Mouse (Mus musculus) intestine, embryonic 14.5 days (tissue): ENCODE data around the gene Fcgr4. TPM values are rescaled to one million over a fixed set of nuclear protein-coding genes. Genes with fewer than 3 reads are reported as not detected.
"Not testable (repeated sequence)": the region's sequence is repeated elsewhere in the genome, so short reads cannot be mapped to it uniquely, and the experiment has no call there.

Experiments used
- ATAC-seq: fragments of 200-750 bp; cut with Nextera tagmentation; replicated peaks from 2 replicates; pipeline ENCODE4 v1.8.0; 2017; ENCODE audit warnings: low read depth, moderate number of reproducible peaks, moderate TSS enrichment, moderate library complexity; ENCODE audit not compliant: low FRiP score, low TSS enrichment
- DNase-seq: peaks from one replicate; pipeline ENCODE4 v3.0.0-alpha.2; 2018; ENCODE audit warnings: low spot score
- H3K27ac ChIP-seq: fragments of 300-500 bp; sonication (generic); 2 replicates; pipeline ENCODE4 v1.5.1; 2014; ENCODE audit warnings: low read depth, mild to moderate bottlenecking, control low read depth
- H3K27me3 ChIP-seq: fragments of 300-500 bp; sonication (generic); replicated peaks from 2 replicates; pipeline ENCODE4 v1.6.1; 2014; ENCODE audit warnings: low read length, control low read depth; ENCODE audit not compliant: control insufficient read depth, insufficient read depth
- H3K36me3 ChIP-seq: fragments of 300-500 bp; sonication (generic); 2 replicates; pipeline ENCODE4 v1.6.1; 2014; ENCODE audit warnings: low read length, control low read depth; ENCODE audit not compliant: control insufficient read depth, insufficient read depth
- H3K4me1 ChIP-seq: fragments of 300-500 bp; sonication (generic); replicated peaks from 2 replicates; pipeline ENCODE4 v1.6.1; 2014; ENCODE audit warnings: low read length, control low read depth, mixed read lengths; ENCODE audit not compliant: control insufficient read depth, insufficient read depth
- H3K4me2 ChIP-seq: fragments of 300-500 bp; sonication (generic); 2 replicates; pipeline ENCODE4 v1.6.1; 2014; ENCODE audit warnings: low read length
- H3K4me3 ChIP-seq: fragments of 300-500 bp; sonication (generic); 2 replicates; pipeline ENCODE4 v1.5.1; 2014; ENCODE audit warnings: low read depth, low read length, control low read depth, mixed read lengths
- H3K9ac ChIP-seq: fragments of 300-500 bp; sonication (generic); 2 replicates; pipeline ENCODE4 v1.6.1; 2014; ENCODE audit warnings: mild to moderate bottlenecking, low read length
- H3K9me3 ChIP-seq: fragments of 300-500 bp; sonication (generic); 2 replicates; pipeline ENCODE4 v1.6.1; 2016; ENCODE audit warnings: low read length, control low read depth; ENCODE audit not compliant: control insufficient read depth
- WGBS: fragments of 180-500 bp; shearing (Covaris S2); extraction: QIAGEN DNeasy Blood & Tissue Kit; methylation state at CpG from one replicate; pipeline ENCODE4 v1.1.7; 2014; 5-methylcytosine and 5-hydroxymethylcytosine counted together
- polyA plus RNA-seq: library from polyadenylated mRNA; unstranded; fragments of >200 nt; fragmentation: Nextera tagmentation; extraction: Ambion mirVana; gene quantifications from 2 replicates; pipeline ENCODE4 v1.2.1, GENCODE M21; 2014

Gene Fcgr4
- polyA plus RNA-seq, 1 experiment from 2014 or later: 1.1 TPM

DNA sequence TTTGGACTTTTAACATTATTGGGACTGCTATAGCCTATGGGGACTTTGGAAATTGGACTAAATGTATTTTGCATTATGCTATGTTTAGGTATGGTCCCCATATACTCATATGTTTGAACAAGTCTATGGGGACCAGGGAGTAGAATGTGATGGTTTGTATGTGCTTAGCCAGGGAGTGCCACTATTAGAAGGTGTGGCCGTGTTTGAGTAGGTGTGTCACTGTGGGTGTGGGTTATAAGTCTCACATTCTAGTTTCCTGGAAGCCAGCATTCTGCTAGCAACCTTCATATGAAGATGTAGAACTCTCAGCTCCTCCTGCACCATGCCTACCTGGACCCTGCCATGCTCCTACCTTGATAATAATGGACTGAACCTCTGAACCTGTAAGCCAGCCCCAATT lies 37.0 kb upstream of the Fcgr4 start:
- H3K9me3 ChIP-seq, ATAC-seq, H3K36me3 ChIP-seq, H3K4me3 ChIP-seq, H3K9ac ChIP-seq, H3K4me2 ChIP-seq, DNase-seq, H3K27me3 ChIP-seq, H3K4me1 ChIP-seq, H3K27ac ChIP-seq: not testable (repeated sequence)
- WGBS: 71% methylated on average over 1 of the region's 1 CpGs

DNA sequence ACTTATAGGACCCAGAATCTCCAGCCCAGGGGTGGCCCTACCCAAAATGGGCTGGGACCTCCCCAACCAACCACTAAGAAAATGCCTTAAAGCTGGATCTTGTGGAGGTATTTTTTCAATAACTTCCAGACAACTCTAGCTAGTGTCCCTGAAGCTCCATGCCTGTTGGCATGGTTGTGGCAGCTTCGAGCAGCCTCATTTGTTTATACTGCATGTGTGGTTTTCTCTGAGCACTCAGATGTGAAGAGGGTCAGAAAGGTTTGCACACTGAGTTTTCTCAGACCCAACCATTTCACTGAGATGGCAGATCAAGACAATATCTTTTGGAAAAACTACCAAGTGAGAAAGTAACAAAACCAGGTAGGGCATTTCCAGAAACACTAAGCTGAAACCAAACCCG lies 36.4 kb upstream of the Fcgr4 start:
- no peak for DNase-seq
- Histone ChIP-seq H3K27ac (no peak overlapping the region), H3K9me3 (no peaks in the 10 kb centered on the region), H3K36me3 (no peaks in the 10 kb centered on the region), H3K27me3 (no peaks in the 10 kb centered on the region), H3K4me3 (no peak overlapping the region), H3K4me2 (no peak overlapping the region), H3K4me1 (no peaks in the 10 kb centered on the region), H3K9ac (no peak overlapping the region)
- 64% methylated on average over 2 of the region's 2 CpGs for WGBS
- ATAC-seq: no peak

DNA sequence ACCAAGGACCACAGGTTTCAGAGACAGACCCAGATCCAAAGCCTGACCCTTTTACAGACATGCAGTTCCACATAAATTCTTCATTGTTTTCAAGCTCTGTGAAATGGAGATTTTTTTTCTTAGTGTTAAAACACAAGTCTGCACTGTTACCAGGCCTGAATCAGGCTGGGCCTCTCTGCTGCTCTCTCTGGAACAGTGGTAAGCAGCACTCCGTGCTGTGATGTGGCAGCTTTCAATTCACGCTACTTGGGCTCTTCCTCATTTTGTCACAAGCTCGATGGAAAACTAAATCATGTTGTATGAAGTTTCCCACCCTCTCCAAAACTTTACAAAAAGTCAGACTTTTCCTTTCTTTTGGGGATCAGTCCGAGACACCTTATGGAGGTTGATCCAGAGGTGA lies 35.7 kb upstream of the Fcgr4 start:
- no peaks in the 10 kb centered on the region for H3K36me3 ChIP-seq
- no peaks in the 10 kb centered on the region for H3K27me3 ChIP-seq
- H3K4me3 ChIP-seq: no peak overlapping the region
- no peak overlapping the region for H3K9ac ChIP-seq
- no peaks in the 10 kb centered on the region for H3K4me1 ChIP-seq
- ATAC-seq (no peak), DNase-seq (no peak)
- no peak overlapping the region for H3K27ac ChIP-seq
- no peak overlapping the region for H3K4me2 ChIP-seq
- WGBS: 92% methylated on average over 4 of the region's 4 CpGs
- H3K9me3 ChIP-seq: no peaks in the 10 kb centered on the region

DNA sequence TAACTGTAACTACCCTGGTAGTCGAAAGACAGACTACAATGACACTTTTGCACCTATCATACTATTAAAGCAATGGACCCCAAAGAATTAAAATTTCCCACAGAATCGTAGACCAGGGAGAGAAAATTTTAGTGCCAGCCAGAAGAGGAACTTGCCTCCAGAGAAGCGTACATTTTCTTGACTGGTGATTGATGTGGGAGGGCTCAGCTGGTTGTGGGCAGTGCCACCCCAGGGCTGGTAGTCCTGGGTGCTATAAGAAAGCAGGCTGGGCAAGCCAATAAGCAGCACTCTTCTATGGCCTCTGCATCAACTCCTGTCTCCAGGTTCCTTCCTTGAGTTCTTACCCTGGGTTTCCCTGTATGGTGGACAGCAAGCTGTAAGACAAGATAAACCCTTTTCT lies 33.6 kb upstream of the Fcgr4 start:
- Histone ChIP-seq H3K4me2 (no peak overlapping the region), H3K9me3 (no peaks in the 10 kb centered on the region), H3K4me3 (no peak overlapping the region), H3K9ac (no peak overlapping the region), H3K27ac (no peak overlapping the region), H3K4me1 (no peaks in the 10 kb centered on the region), H3K36me3 (no peaks in the 10 kb centered on the region), H3K27me3 (no peaks in the 10 kb centered on the region)
- ATAC-seq (no peak), DNase-seq (no peak)
- 86% methylated on average over 3 of the region's 3 CpGs for WGBS

DNA sequence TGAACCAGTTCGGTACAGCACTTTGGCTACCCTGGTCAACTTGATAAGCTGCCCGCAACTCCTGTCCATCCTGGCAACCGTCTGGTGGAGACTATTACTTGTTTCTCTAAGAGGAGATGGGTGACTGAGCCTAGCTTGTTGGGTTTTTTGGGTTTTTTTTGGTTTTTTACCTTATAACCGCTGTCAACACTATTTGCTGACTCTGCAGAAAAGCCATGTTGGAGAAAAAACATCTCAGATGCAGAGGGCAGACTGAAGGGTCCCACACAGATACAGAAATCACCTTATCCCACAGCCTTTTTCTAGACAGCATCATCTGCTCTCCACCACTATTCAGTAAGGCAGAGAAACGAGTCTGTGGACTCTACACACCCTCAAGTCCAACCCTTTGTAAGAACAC lies 32.9 kb upstream of the Fcgr4 start:
- no peak overlapping the region for H3K9ac ChIP-seq

DNA sequence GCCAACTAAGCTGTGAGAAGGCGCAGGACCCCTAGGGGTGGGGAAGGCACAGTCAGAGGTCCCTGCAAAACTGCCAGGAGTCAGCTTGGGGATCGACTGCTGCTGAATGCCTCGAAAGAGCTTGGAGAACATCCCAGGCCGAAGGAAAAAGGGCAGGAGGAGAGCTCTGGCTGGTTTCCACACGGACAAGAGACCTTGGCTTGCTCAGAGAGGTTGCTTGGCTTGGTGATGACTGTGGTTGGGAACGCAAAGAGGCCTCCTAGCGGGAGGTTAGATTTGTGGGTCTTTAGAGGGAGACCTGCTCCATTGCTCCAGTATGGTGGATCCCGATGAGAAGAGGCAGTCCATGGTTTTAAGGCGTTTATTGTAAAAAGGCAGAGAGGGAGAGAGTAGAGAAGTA lies 29.1 kb upstream of the Fcgr4 start:
- no peaks in the 10 kb centered on the region for H3K27me3 ChIP-seq
- no peaks in the 10 kb centered on the region for H3K36me3 ChIP-seq
- no peak overlapping the region for H3K27ac ChIP-seq
- no peak overlapping the region for H3K4me2 ChIP-seq
- H3K9ac ChIP-seq: no peak overlapping the region
- H3K9me3 ChIP-seq: no peaks in the 10 kb centered on the region
- no peak overlapping the region for H3K4me3 ChIP-seq
- DNase-seq: no peak
- no peaks in the 10 kb centered on the region for H3K4me1 ChIP-seq
- 73% methylated on average over 9 of the region's 9 CpGs for WGBS
- ATAC-seq: no peak

More for the DNA sequence above, 32.9 kb upstream of the Fcgr4 start:
- WGBS: 83% methylated on average over 5 of the region's 5 CpGs
- Histone ChIP-seq H3K4me3 (no peak overlapping the region), H3K4me2 (no peak overlapping the region), H3K36me3 (no peaks in the 10 kb centered on the region), H3K27me3 (no peaks in the 10 kb centered on the region), H3K4me1 (no peaks in the 10 kb centered on the region), H3K27ac (no peak overlapping the region), H3K9me3 (no peaks in the 10 kb centered on the region)
- DNase-seq (no peak), ATAC-seq (no peak)

DNA sequence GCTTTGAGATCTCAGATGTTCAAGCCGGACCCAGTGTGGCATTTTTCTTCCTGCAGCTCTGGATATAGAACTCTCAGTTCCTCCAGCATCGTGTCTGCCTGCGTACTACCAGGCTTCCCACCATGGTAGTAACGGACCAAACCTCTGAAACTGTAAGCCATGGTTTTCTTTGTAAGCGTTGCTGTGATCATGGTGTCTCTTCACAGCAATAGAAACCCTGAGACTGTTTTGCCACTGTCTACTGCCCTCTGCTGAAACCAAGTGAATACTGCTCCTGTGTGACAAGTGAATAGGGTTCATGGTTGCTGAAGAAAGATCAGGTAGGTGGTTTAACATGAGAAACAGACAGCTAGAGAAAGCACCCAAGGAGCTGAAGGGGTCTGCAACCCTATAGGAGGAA lies 26.2 kb upstream of the Fcgr4 start:
- no peaks in the 10 kb centered on the region for H3K27me3 ChIP-seq
- 64% methylated on average over 5 of the region's 5 CpGs for WGBS
- no peak overlapping the region for H3K4me2 ChIP-seq
- H3K36me3 ChIP-seq: no peaks in the 10 kb centered on the region
- no peak overlapping the region for H3K4me3 ChIP-seq
- H3K9ac ChIP-seq: no peak overlapping the region
- no peak for ATAC-seq
- H3K9me3 ChIP-seq: no peaks in the 10 kb centered on the region
- no peak overlapping the region for H3K27ac ChIP-seq
- DNase-seq: no peak
- H3K4me1 ChIP-seq: no peaks in the 10 kb centered on the region

DNA sequence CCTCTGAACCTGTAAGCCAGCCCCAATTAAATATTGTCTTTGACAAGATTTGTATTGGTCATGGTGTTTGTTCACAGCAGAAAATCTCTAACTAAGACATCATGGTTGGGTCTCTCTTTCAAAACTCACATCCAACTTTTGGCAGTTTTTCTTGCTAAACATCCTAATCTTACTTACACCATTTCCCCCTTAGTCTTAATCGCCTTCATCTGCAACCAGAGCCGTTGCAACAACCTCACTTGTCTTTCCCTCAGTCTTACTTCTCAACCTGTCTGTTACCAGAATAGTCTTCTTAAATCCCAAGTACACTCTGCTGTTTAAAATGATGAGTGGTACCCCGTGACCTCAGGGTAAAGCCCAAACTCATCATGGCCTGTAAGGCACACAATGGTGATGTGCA lies 22.7 kb upstream of the Fcgr4 start:
- WGBS: 84% methylated on average over 3 of the region's 3 CpGs

DNA sequence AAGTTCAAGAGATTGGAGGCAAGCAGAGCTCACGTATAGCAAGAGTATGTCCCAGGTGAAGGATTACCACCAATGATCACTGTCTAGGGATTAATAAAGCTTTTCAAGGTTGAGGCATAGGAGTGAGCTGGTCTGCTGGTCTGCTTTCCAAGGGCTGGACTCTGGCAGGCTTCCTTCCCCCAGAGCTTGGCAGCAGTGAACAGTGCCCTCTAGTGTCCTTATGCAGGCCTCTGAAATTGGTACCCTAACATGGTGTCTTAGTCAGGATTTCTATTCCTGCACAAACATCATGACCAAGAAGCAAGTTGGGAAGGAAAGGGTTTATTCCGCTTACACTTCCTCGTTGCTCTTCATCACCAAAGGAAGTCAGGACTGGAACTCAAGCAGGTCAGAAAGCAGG lies 22.0 kb upstream of the Fcgr4 start:
- H3K27me3 ChIP-seq: no peaks in the 10 kb centered on the region
- peak; percentile 63 for DNase-seq
- 43% methylated on average over 3 of the region's 3 CpGs for WGBS
- no peak overlapping the region for H3K4me2 ChIP-seq
- ATAC-seq: no peak; the same call in 1 of the 2 replicates
- H3K4me3 ChIP-seq: no peak overlapping the region
- H3K36me3 ChIP-seq: no peaks in the 10 kb centered on the region
- no peak overlapping the region for H3K9ac ChIP-seq
- no peak overlapping the region for H3K27ac ChIP-seq
- no peaks in the 10 kb centered on the region for H3K4me1 ChIP-seq
- no peaks in the 10 kb centered on the region for H3K9me3 ChIP-seq

More for the DNA sequence above, 22.7 kb upstream of the Fcgr4 start:
- no peak for DNase-seq
- Histone ChIP-seq H3K27me3 (no peaks in the 10 kb centered on the region), H3K4me3 (no peak overlapping the region), H3K27ac (no peak overlapping the region), H3K36me3 (no peaks in the 10 kb centered on the region), H3K9ac (no peak overlapping the region), H3K4me2 (no peak overlapping the region), H3K9me3 (no peaks in the 10 kb centered on the region), H3K4me1 (no peaks in the 10 kb centered on the region)
- ATAC-seq: no peak
